Mouse (Mus musculus) intestine, embryonic 16.5 days (tissue): ENCODE data around the gene Tmem114. TPM values are rescaled to one million over a fixed set of nuclear protein-coding genes. Genes with fewer than 3 reads are reported as not detected.

Experiments used
- ATAC-seq: fragments of 200-750 bp; cut with Nextera tagmentation; 2 replicates; pipeline ENCODE4 v1.8.0; 2017; ENCODE audit warnings: moderate TSS enrichment, moderate library complexity
- H3K27ac ChIP-seq: fragments of 300-500 bp; sonication (generic); 2 replicates; pipeline ENCODE4 v1.5.1; 2014; ENCODE audit warnings: mild to moderate bottlenecking, low read length
- H3K27me3 ChIP-seq: fragments of 300-500 bp; sonication (generic); replicated peaks from 2 replicates; pipeline ENCODE4 v1.6.1; 2014; ENCODE audit warnings: low read length, control low read depth, mixed read lengths; ENCODE audit not compliant: control insufficient read depth, insufficient read depth
- H3K36me3 ChIP-seq: fragments of 300-500 bp; sonication (generic); 2 replicates; pipeline ENCODE4 v1.6.1; 2014; ENCODE audit warnings: low read length, control low read depth; ENCODE audit not compliant: control insufficient read depth, insufficient read depth
- H3K4me1 ChIP-seq: fragments of 300-500 bp; sonication (generic); 2 replicates; pipeline ENCODE4 v1.6.1; 2014; ENCODE audit warnings: low read length, control low read depth, mixed read lengths; ENCODE audit not compliant: control insufficient read depth, insufficient read depth
- H3K4me2 ChIP-seq: fragments of 300-500 bp; sonication (generic); 2 replicates; pipeline ENCODE4 v1.6.1; 2014; ENCODE audit warnings: low read depth, low read length, control low read depth
- H3K4me3 ChIP-seq: fragments of 300-500 bp; sonication (generic); 2 replicates; pipeline ENCODE4 v1.5.1; 2014; ENCODE audit warnings: mild to moderate bottlenecking, low read length
- H3K9ac ChIP-seq: fragments of 300-500 bp; sonication (generic); 2 replicates; pipeline ENCODE4 v1.6.1; 2014; ENCODE audit warnings: low read depth, low read length
- H3K9me3 ChIP-seq: fragments of 300-500 bp; sonication (generic); 2 replicates; pipeline ENCODE4 v1.6.1; 2016; ENCODE audit warnings: low read length, control low read depth; ENCODE audit not compliant: control insufficient read depth
- WGBS: fragments of 180-500 bp; shearing (Covaris S2); extraction: QIAGEN DNeasy Blood & Tissue Kit; methylation state at CpG from one replicate; pipeline ENCODE4 v1.1.7; 2014; 5-methylcytosine and 5-hydroxymethylcytosine counted together
- polyA plus RNA-seq: library from polyadenylated mRNA; unstranded; fragments of >200 nt; fragmentation: Nextera tagmentation; extraction: Ambion mirVana; gene quantifications from 2 replicates; pipeline ENCODE4 v1.2.1, GENCODE M21; 2015

The Tmem114 gene
- polyA plus RNA-seq, 1 experiment from 2014 or later, result not detected

- no peak overlapping the region for H3K4me3 ChIP-seq
- no peaks in the 10 kb centered on the region for H3K27me3 ChIP-seq
- ATAC-seq, result no peak
- no peak overlapping the region for H3K4me2 ChIP-seq
- H3K9me3 ChIP-seq, result no peaks in the 10 kb centered on the region
- H3K9ac ChIP-seq, result no peak overlapping the region
- no peak overlapping the region for H3K27ac ChIP-seq
- no peaks in the 10 kb centered on the region for H3K36me3 ChIP-seq
- no peaks in the 10 kb centered on the region for H3K4me1 ChIP-seq
Observed at GRCm38 (mm10) chr16:8394946-8395345, 30.0 kb downstream of the Tmem114 start.

DNA sequence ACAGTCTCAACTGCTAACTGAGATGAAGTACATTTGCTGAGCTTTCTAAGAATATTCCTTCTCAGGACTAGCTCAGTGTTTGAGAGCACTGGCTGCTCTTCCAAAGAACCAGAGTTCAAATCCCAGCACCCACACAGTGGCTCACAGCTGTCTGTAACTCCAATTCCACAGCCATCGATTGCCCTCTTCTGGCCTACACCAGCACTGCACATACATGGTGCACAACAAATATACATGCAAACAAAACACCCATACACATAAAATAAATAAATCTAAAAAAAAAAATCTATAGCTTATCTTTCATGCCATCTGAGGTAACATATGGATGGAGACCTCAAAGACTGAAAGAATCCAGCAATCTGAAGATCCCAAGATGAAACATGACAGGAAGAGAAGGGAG is 36.4 kb downstream of the Tmem114 start:
- Histone ChIP-seq H3K36me3 (no peaks in the 10 kb centered on the region), H3K4me3 (no peak overlapping the region), H3K27ac (no peak overlapping the region), H3K4me2 (no peak overlapping the region), H3K27me3 (no peaks in the 10 kb centered on the region), H3K9me3 (no peaks in the 10 kb centered on the region), H3K9ac (no peak overlapping the region), H3K4me1 (no peaks in the 10 kb centered on the region)
- WGBS, result 95% methylated on average over 1 of the region's 1 CpGs
- ATAC-seq, result no peak

DNA sequence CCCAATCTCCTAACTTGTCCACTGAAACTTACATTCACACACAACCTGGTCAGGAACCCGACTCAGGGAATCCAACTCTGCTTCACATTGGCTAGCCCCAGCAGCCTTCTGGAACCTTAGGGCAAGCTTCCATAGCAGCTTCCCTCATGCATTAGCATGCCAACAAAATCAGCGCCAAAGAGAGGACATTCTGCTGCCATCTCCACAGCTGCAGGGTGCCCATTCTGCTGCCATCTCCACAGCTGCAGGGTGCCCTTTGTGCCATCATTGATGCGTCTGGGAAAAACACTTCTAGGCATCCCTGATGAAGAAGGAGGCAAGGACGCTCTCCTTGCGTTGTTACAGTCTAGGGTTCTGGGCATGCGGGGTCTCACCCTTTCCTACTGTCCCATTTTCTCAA is 38.5 kb downstream of the Tmem114 start:
- H3K4me3 ChIP-seq, result no peak overlapping the region
- no peaks in the 10 kb centered on the region for H3K27me3 ChIP-seq
- no peaks in the 10 kb centered on the region for H3K9me3 ChIP-seq
- H3K4me1 ChIP-seq, result no peaks in the 10 kb centered on the region
- H3K9ac ChIP-seq, result no peak overlapping the region
- WGBS, result 70% methylated on average over 6 of the region's 6 CpGs
- no peaks in the 10 kb centered on the region for H3K36me3 ChIP-seq
- no peak for ATAC-seq
- H3K27ac ChIP-seq, result no peak overlapping the region
- no peak overlapping the region for H3K4me2 ChIP-seq

- no peak for ATAC-seq
- H3K4me1 ChIP-seq, result no peaks in the 10 kb centered on the region
- no peaks in the 10 kb centered on the region for H3K36me3 ChIP-seq
- H3K27me3 ChIP-seq, result no peaks in the 10 kb centered on the region
- no peaks in the 10 kb centered on the region for H3K9me3 ChIP-seq
- no peak overlapping the region for H3K4me2 ChIP-seq
- no peak overlapping the region for H3K9ac ChIP-seq
- 64% methylated on average over 5 of the region's 5 CpGs for WGBS
- no peak overlapping the region for H3K27ac ChIP-seq
- no peak overlapping the region for H3K4me3 ChIP-seq
Observed at GRCm38 (mm10) chr16:8385679-8386078, 39.3 kb downstream of the Tmem114 start.

DNA sequence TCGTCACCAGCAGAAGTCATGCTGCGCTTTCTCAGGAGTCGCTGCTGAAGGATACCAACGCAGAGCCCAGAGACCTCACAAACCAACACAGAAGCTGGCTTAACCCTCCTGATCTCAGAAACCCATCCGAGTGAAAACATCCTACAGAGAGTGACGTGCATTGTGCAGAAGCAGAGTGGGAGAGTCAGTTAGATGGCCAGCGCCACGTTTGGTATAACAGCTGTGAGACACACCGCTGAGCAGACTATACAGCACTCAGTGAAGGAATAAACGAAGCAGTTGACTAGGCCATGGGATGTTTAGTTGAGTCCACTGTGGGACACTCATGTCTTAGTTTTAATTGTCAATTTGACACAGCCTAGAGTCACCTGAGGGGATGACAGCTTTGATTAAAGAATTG is 40.2 kb downstream of the Tmem114 start:
- 70% methylated on average over 10 of the region's 10 CpGs for WGBS
- Histone ChIP-seq H3K4me3 (no peak overlapping the region), H3K9ac (no peak overlapping the region), H3K36me3 (no peaks in the 10 kb centered on the region), H3K27ac (no peak overlapping the region), H3K4me1 (no peaks in the 10 kb centered on the region), H3K4me2 (no peak overlapping the region), H3K27me3 (no peaks in the 10 kb centered on the region), H3K9me3 (no peaks in the 10 kb centered on the region)
- no peak for ATAC-seq

DNA sequence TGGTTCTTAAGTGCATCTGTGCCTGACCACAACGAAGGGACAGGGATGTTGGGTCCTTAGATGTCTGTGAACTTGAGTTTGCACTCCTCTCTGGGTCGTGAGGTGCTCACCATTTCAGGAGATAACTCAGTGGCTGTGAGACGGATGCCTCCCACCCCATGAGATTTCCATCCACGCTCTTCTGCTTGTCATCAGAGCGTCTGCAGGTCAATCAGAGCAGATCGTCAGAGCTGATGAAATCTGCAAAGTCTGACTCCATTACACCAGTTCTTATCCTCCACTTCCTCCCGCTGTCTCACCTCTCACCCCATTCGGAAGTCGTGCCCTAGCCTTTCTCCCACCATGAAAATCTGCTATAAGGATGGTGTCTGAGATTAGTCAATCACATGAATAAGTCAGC is 41.5 kb downstream of the Tmem114 start:
- 79% methylated on average over 9 of the region's 9 CpGs for WGBS
- no peaks in the 10 kb centered on the region for H3K36me3 ChIP-seq
- H3K4me1 ChIP-seq, result no peaks in the 10 kb centered on the region
- no peak overlapping the region for H3K27ac ChIP-seq
- H3K27me3 ChIP-seq, result no peaks in the 10 kb centered on the region
- H3K9me3 ChIP-seq, result no peaks in the 10 kb centered on the region
- H3K9ac ChIP-seq, result no peak overlapping the region
- no peak for ATAC-seq
- H3K4me2 ChIP-seq, result no peak overlapping the region
- no peak overlapping the region for H3K4me3 ChIP-seq

DNA sequence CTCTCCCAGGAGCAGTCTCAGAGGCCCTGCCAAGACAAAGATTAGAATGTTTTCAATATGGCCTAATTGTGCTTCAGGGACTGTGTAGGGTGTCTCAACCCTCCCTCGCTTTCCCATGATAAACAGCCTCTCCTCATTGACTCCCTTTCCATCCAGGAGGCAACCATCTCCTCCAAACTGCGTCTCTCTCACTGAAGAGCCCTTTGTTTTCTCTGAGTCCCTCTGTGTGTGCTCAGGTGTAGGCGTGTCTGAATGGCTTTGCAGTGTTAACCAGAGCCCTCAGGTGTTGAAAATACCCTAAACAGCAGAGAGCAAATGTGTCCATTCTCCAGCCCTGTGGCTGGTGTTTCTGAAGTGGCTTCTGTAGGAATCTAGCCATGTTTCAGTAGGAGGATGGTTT is 61.9 kb downstream of the Tmem114 start:
- Histone ChIP-seq H3K4me3 (no peak overlapping the region), H3K4me2 (no peak overlapping the region), H3K4me1 (no peaks in the 10 kb centered on the region), H3K27ac (no peak overlapping the region), H3K27me3 (no peaks in the 10 kb centered on the region; the same call in 1 of the 2 replicates), H3K36me3 (no peaks in the 10 kb centered on the region), H3K9me3 (no peaks in the 10 kb centered on the region), H3K9ac (no peak overlapping the region)
- no peak for ATAC-seq
- 55% methylated on average over 3 of the region's 3 CpGs for WGBS

Other genes starting within 250 kb of the Tmem114 start
- 13.8 and 15.0 TPM in 2 replicates for gene Mettl22, start 45.7 kb upstream of the Tmem114 start, polyA plus RNA-seq
- gene Abat, start 88.3 kb upstream of the Tmem114 start, polyA plus RNA-seq, result 80.0 and 89.5 TPM in 2 replicates
- 126 and 128 TPM in 2 replicates for gene Pmm2, start 212.5 kb upstream of the Tmem114 start, polyA plus RNA-seq
- 23.9 and 24.2 TPM in 2 replicates for gene Tmem186, start 212.6 kb upstream of the Tmem114 start, polyA plus RNA-seq
- gene Carhsp1, start 247.0 kb upstream of the Tmem114 start, polyA plus RNA-seq, result 85.0 and 89.4 TPM in 2 replicates